Mouse (Mus musculus): ENCODE measurements around the gene Adgrg2. TPM values are rescaled to one million over a fixed set of nuclear protein-coding genes. Genes with fewer than 3 reads are reported as not detected.

Adgrg2 gene
- polyA plus RNA-seq, 1 experiment, result not detected

DNA sequence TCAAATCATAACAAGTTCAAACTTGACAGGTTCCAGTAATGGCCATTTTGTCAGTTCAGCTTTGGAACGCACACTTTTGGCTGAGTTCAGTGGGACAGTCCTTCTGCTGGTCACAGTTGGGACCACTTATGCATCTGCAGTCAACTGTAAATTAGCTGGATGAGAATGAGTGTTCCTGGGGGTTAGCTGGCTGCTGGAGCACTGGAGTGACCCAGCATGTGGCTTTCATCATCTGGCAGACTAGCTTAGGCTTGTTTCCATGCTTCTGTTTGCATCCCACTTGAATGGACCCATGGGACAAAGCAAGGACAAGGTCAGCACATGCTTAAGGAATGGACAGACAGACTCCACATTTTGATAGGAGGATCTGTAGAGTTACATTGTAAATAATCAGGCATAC is 33.2 kb downstream of the Adgrg2 start:
- Histone ChIP-seq H3K4me1 (ENCODE audit: control insufficient read depth, insufficient read depth, low read length) (no peaks in the 10 kb centered on the region), H3K27ac (ENCODE audit: control insufficient read depth, insufficient read depth, low read depth, low read length, poor library complexity) (no peak overlapping the region), H3K4me3 (replicated peaks; ENCODE audit: control insufficient read depth, low read depth, low read length) (no peak overlapping the region)
- 85% methylated on average over 1 of the region's 1 CpGs for WGBS
- no peak for TF ChIP-seq POLR2A (IDR thresholded peaks at IDR 0.05; ENCODE audit: borderline replicate concordance, control insufficient read depth, low read depth, low read length)
- no peak for TF ChIP-seq CTCF (IDR thresholded peaks at IDR 0.05; ENCODE audit: control insufficient read depth, insufficient read depth, low read length)

DNA sequence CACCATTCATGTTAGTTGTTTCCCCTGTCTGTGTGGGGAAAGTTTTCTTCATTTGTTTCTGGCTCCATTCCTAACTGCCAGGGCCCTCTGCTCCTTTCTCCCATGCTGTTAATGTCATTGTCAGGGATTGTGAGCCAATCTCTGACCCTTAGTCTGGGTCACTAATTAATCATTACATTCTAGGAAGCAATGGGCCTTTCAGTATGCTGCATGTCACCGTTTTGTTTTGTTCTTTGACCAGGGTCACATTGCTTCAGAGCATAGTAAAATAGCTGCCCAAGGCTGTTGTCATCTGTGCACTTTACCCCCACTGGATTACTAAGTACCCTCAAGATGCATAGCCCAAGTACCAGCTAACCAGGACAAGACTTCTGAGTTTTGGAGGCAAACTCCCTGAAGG is 36.0 kb downstream of the Adgrg2 start:
- Histone ChIP-seq H3K4me3 (replicated peaks; ENCODE audit: control insufficient read depth, low read depth, low read length) (no peak overlapping the region), H3K4me1 (ENCODE audit: control insufficient read depth, insufficient read depth, low read length) (no peaks in the 10 kb centered on the region), H3K27ac (ENCODE audit: control insufficient read depth, insufficient read depth, low read depth, low read length, poor library complexity) (no peak overlapping the region)
- TF ChIP-seq POLR2A (IDR thresholded peaks at IDR 0.05; ENCODE audit: borderline replicate concordance, control insufficient read depth, low read depth, low read length), result no peak
- WGBS, result 63% methylated on average over 1 of the region's 1 CpGs

DNA sequence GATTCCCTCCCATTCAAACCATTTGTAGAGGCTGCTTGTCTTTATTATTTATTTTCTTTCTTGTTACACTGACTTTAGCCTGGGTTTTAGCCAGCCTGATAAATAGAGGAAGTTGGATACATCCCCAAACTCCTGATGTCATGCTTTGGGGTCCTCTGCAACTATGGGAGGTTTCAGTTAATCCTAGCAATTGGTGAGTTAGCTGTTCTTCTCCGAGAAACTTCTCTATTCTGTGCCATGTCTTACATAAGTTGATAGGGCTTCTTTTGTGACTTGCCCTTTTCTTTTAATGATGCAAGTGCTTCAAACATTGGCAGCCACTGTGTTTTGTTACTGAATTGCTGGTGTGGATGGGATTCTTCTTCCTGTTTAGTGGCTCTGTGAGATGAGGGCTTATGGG is 36.4 kb downstream of the Adgrg2 start:
- Histone ChIP-seq H3K4me3 (replicated peaks; ENCODE audit: control insufficient read depth, low read depth, low read length) (no peak overlapping the region), H3K4me1 (ENCODE audit: control insufficient read depth, insufficient read depth, low read length) (no peaks in the 10 kb centered on the region), H3K27ac (ENCODE audit: control insufficient read depth, insufficient read depth, low read depth, low read length, poor library complexity) (no peak overlapping the region)
- TF ChIP-seq CTCF (IDR thresholded peaks at IDR 0.05; ENCODE audit: control insufficient read depth, insufficient read depth, low read length), result no peak
- TF ChIP-seq POLR2A (IDR thresholded peaks at IDR 0.05; ENCODE audit: borderline replicate concordance, control insufficient read depth, low read depth, low read length), result no peak
- WGBS, result 39% methylated on average over 1 of the region's 1 CpGs

GRCm38 (mm10) chrX:160432192-160432591 is 41.7 kb downstream of the Adgrg2 start:
- H3K4me3 ChIP-seq (replicated peaks; ENCODE audit: control insufficient read depth, low read depth, low read length), result no peak overlapping the region
- WGBS, result 80% methylated on average over 7 of the region's 7 CpGs
- no peaks in the 10 kb centered on the region for H3K4me1 ChIP-seq (ENCODE audit: control insufficient read depth, insufficient read depth, low read length)
- TF ChIP-seq CTCF (IDR thresholded peaks at IDR 0.05; ENCODE audit: control insufficient read depth, insufficient read depth, low read length) (no peak), POLR2A (IDR thresholded peaks at IDR 0.05; ENCODE audit: borderline replicate concordance, control insufficient read depth, low read depth, low read length) (no peak)
- H3K27ac ChIP-seq (ENCODE audit: control insufficient read depth, insufficient read depth, low read depth, low read length, poor library complexity), result no peak overlapping the region

DNA sequence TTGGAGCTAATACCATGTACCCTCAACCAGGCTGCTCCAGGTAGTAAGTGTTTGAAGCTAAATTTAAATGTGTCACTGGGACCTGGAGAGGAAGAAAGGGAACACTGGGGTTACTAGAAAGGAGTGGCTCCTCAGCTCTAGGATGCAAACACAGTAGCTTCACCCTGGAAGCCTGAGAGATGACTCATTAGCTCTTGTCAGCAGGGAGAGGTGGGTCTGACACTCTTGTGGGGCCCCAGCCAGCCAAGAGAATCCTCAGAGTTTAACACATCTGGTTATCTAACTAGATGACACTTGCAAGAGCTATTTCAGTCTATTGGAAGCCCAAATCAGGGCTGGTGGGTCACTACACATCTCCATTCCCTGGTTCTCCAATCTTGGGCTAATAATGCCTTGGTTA is 50.8 kb downstream of the Adgrg2 start:
- Histone ChIP-seq H3K4me1 (ENCODE audit: control insufficient read depth, insufficient read depth, low read length) (no peaks in the 10 kb centered on the region), H3K4me3 (replicated peaks; ENCODE audit: control insufficient read depth, low read depth, low read length) (no peak overlapping the region), H3K27ac (ENCODE audit: control insufficient read depth, insufficient read depth, low read depth, low read length, poor library complexity) (no peak overlapping the region)
- no peak for TF ChIP-seq POLR2A (IDR thresholded peaks at IDR 0.05; ENCODE audit: borderline replicate concordance, control insufficient read depth, low read depth, low read length)
- no peak for TF ChIP-seq CTCF (IDR thresholded peaks at IDR 0.05; ENCODE audit: control insufficient read depth, insufficient read depth, low read length)

GRCm38 (mm10) chrX:160448351-160448750 is 57.9 kb downstream of the Adgrg2 start:
- 75% methylated on average over 3 of the region's 3 CpGs for WGBS
- H3K27ac ChIP-seq (ENCODE audit: control insufficient read depth, insufficient read depth, low read depth, low read length, poor library complexity), result no peak overlapping the region
- no peak overlapping the region for H3K4me3 ChIP-seq (replicated peaks; ENCODE audit: control insufficient read depth, low read depth, low read length)
- TF ChIP-seq POLR2A (IDR thresholded peaks at IDR 0.05; ENCODE audit: borderline replicate concordance, control insufficient read depth, low read depth, low read length), result no peak
- no peak for TF ChIP-seq CTCF (IDR thresholded peaks at IDR 0.05; ENCODE audit: control insufficient read depth, insufficient read depth, low read length)
- no peaks in the 10 kb centered on the region for H3K4me1 ChIP-seq (ENCODE audit: control insufficient read depth, insufficient read depth, low read length)

GRCm38 (mm10) chrX:160449363-160449762 is 58.9 kb downstream of the Adgrg2 start:
- H3K27ac ChIP-seq (ENCODE audit: control insufficient read depth, insufficient read depth, low read depth, low read length, poor library complexity), result no peak overlapping the region
- no peak overlapping the region for H3K4me3 ChIP-seq (replicated peaks; ENCODE audit: control insufficient read depth, low read depth, low read length)
- WGBS, result 58% methylated on average over 2 of the region's 2 CpGs
- H3K4me1 ChIP-seq (ENCODE audit: control insufficient read depth, insufficient read depth, low read length), result no peaks in the 10 kb centered on the region
- TF ChIP-seq CTCF (IDR thresholded peaks at IDR 0.05; ENCODE audit: control insufficient read depth, insufficient read depth, low read length), result no peak
- TF ChIP-seq POLR2A (IDR thresholded peaks at IDR 0.05; ENCODE audit: borderline replicate concordance, control insufficient read depth, low read depth, low read length), result no peak

- TF ChIP-seq POLR2A (IDR thresholded peaks at IDR 0.05; ENCODE audit: borderline replicate concordance, control insufficient read depth, low read depth, low read length) (no peak), CTCF (IDR thresholded peaks at IDR 0.05; ENCODE audit: control insufficient read depth, insufficient read depth, low read length) (no peak)
- WGBS, result 63% methylated on average over 5 of the region's 5 CpGs
- no peaks in the 10 kb centered on the region for H3K4me1 ChIP-seq (ENCODE audit: control insufficient read depth, insufficient read depth, low read length)
- H3K4me3 ChIP-seq (replicated peaks; ENCODE audit: control insufficient read depth, low read depth, low read length), result no peak overlapping the region
- no peak overlapping the region for H3K27ac ChIP-seq (ENCODE audit: control insufficient read depth, insufficient read depth, low read depth, low read length, poor library complexity)
These were observed 65.2 kb downstream of the Adgrg2 start for GRCm38 (mm10) chrX:160455686-160456085.

DNA sequence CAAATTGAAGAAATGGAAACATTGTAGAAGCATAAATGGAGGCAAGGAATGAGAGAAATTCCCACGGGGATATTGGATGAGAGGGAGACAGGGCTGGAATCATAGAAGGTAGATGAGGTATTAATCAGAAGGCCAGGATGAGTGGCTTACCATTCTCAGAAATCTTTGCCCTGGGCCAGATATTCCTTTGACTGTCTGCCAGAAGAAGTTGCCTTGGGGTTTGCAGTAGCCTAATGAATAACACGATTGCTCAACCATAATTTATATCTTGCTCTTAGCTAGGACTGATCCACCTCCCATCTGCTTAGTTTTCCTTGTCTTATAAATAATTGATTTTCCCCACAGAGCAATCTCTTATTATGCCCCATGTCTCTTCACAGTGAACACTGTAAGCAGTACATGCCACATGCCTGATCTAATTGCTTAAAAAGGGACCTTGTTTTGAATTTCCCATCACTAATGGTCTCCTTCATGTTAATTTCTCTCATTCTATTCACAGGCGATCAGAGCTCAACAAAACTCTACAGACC is 80.8 kb downstream of the Adgrg2 start:
- Histone ChIP-seq H3K4me3 (replicated peaks; ENCODE audit: control insufficient read depth, low read depth, low read length) (no peak overlapping the region), H3K4me1 (ENCODE audit: control insufficient read depth, insufficient read depth, low read length) (no peaks in the 10 kb centered on the region), H3K27ac (ENCODE audit: control insufficient read depth, insufficient read depth, low read depth, low read length, poor library complexity) (no peak overlapping the region)
- WGBS, result 67% methylated on average over 3 of the region's 3 CpGs
- TF ChIP-seq CTCF (IDR thresholded peaks at IDR 0.05; ENCODE audit: control insufficient read depth, insufficient read depth, low read length) (no peak), POLR2A (IDR thresholded peaks at IDR 0.05; ENCODE audit: borderline replicate concordance, control insufficient read depth, low read depth, low read length) (no peak)

Data from bone marrow, adult 2 months (tissue).